Mouse (Mus musculus) lung, embryonic 16.5 days (tissue): ENCODE measurements around the gene Fahd1. TPM values are rescaled to one million over a fixed set of nuclear protein-coding genes. Genes with fewer than 3 reads are reported as not detected.

ENCODE experiments used
- ATAC-seq: fragments of 200-750 bp; cut with Nextera tagmentation; 2 replicates; pipeline ENCODE4 v1.8.0; 2017; ENCODE audit warnings: low read depth, mild to moderate bottlenecking, moderate library complexity
- H3K27ac ChIP-seq: fragments of 300-500 bp; sonication (generic); 2 replicates; pipeline ENCODE4 v1.5.1; 2014; ENCODE audit warnings: mild to moderate bottlenecking, control low read depth, low read length
- H3K27me3 ChIP-seq: fragments of 300-500 bp; sonication (generic); 2 replicates; pipeline ENCODE4 v1.6.1; 2014; ENCODE audit warnings: low read depth, low read length, mixed read lengths; ENCODE audit not compliant: control insufficient read depth, insufficient read depth
- H3K36me3 ChIP-seq: fragments of 300-500 bp; sonication (generic); 2 replicates; pipeline ENCODE4 v1.6.1; 2014; ENCODE audit warnings: low read length; ENCODE audit not compliant: control insufficient read depth, insufficient read depth
- H3K4me1 ChIP-seq: fragments of 300-500 bp; sonication (generic); replicated peaks from 2 replicates; pipeline ENCODE4 v1.6.1; 2014; ENCODE audit warnings: low read length, mixed read lengths; ENCODE audit not compliant: control insufficient read depth, insufficient read depth
- H3K4me2 ChIP-seq: fragments of 300-500 bp; sonication (generic); 2 replicates; pipeline ENCODE4 v1.6.1; 2014; ENCODE audit warnings: low read depth, low read length, control low read depth
- H3K4me3 ChIP-seq: fragments of 300-500 bp; sonication (generic); 2 replicates; pipeline ENCODE4 v1.5.1; 2014; ENCODE audit warnings: mild to moderate bottlenecking, low read length, control low read depth
- H3K9ac ChIP-seq: fragments of 300-500 bp; sonication (generic); 2 replicates; pipeline ENCODE4 v1.6.1; 2014; ENCODE audit warnings: low read length, control low read depth
- H3K9me3 ChIP-seq: fragments of 300-500 bp; sonication (generic); 2 replicates; pipeline ENCODE4 v1.6.1; 2016; ENCODE audit warnings: low read length; ENCODE audit not compliant: control insufficient read depth
- WGBS: fragments of 180-500 bp; shearing (Covaris S2); extraction: QIAGEN DNeasy Blood & Tissue Kit; methylation state at CpG from one replicate; pipeline ENCODE4 v1.1.7; 2014; 5-methylcytosine and 5-hydroxymethylcytosine counted together
- polyA plus RNA-seq: library from polyadenylated mRNA; unstranded; fragments of >200 nt; fragmentation: Nextera tagmentation; extraction: Ambion mirVana; gene quantifications from 2 replicates; pipeline ENCODE4 v1.2.1, GENCODE M21; 2015

Gene Fahd1
- polyA plus RNA-seq, 1 experiment from 2014 or later: 16.7 TPM

DNA sequence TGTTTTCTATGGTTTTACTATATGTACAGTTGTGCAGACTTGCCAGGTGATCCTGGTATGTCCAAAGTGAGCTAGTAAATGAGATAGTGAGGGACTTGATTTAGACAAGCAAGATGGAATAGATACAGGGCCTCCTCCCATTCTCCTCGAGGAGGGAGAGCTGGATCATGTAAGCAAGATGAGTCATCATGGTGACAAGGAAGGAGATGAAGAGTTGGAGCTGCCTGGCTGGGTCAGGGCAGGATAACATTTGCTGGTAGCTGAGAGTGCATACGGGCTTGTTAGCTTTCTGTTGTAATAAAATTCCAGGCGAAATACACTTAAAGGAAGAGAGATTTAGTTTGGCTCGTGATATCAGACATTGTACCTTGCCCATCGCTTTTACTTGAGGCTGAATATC, 9.8 kb downstream of the Fahd1 start:
- Histone ChIP-seq H3K36me3 (no peaks in the 10 kb centered on the region), H3K9ac (no peak overlapping the region), H3K9me3 (no peaks in the 10 kb centered on the region), H3K27me3 (no peaks in the 10 kb centered on the region), H3K4me1 (no peaks in the 10 kb centered on the region), H3K4me3 (no peak overlapping the region), H3K4me2 (no peak overlapping the region), H3K27ac (no peak overlapping the region)
- 46% methylated on average over 5 of the region's 5 CpGs for WGBS
- no peak for ATAC-seq

GRCm38 (mm10) chr17:24839842-24840241, 10.3 kb downstream of the Fahd1 start, which contains the start of gene Hagh:
Gene Hagh (plus strand): TSS chr17:24840143.
- Histone ChIP-seq H3K4me2 (no peak within 1 kb of the TSS), H3K9ac (no peak within 1 kb of the TSS), H3K36me3 (no peaks in the 10 kb centered on the region), H3K27me3 (no peaks in the 10 kb centered on the region), H3K4me3 (no peak within 1 kb of the TSS), H3K9me3 (no peaks in the 10 kb centered on the region), H3K4me1 (no peaks in the 10 kb centered on the region), H3K27ac (no peak within 1 kb of the TSS)
- no peak for ATAC-seq
- 58% methylated on average over 8 of the region's 8 CpGs for whole genome bisulfite sequencing

DNA sequence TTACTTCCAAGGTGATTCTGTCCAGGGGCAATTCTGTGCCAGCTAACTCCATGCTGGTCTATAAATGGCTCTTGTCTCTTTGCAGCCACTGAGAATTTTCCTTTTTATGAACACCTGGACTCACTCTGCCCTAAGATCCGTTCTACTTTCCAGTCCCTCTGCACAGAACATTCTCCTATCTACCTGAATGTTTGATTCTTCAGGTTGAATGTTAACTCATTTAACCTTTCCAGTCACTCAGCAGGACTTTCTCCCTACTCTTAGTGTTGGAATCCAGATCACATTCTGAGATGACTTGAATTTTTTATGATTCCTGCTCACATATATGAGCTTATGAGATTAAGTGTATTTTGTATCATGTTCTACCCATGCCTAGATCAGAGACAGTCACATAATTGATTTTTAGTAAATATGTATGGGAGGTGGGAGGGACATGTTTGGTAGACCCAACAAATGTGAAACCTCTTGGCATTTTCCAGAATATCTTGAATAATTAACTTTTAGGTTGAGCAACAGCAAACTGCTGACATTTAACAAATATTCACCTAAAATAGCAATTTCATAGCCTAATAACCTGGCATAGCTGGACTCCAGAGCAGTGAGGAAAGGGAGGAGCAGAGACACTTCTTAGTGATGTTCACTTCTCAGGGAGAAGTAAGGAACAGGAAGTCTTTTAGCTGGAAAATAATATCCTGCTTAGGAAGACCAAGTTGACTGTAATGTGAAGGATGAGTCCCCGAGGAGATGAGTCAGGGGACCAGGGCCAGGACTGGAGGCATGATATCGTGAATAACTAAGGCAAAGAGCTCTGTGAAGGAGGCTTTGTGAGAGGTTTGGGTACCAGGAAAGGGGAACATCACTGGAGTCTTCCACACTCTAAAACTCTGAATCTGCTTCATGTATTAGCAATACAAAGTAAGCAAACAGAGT, 28.5 kb downstream of the Fahd1 start:
- no peaks in the 10 kb centered on the region for H3K36me3 ChIP-seq
- 39% methylated on average over 3 of the region's 3 CpGs for WGBS
- no peak overlapping the region for H3K9ac ChIP-seq
- no peak overlapping the region for H3K4me3 ChIP-seq
- no peak overlapping the region for H3K27ac ChIP-seq
- H3K4me1 ChIP-seq: no peaks in the 10 kb centered on the region
- no peaks in the 10 kb centered on the region for H3K9me3 ChIP-seq
- no peak for ATAC-seq
- no peaks in the 10 kb centered on the region for H3K27me3 ChIP-seq
- no peak overlapping the region for H3K4me2 ChIP-seq

GRCm38 (mm10) chr17:24819469-24819868, 30.7 kb downstream of the Fahd1 start:
- H3K4me1 ChIP-seq: no peaks in the 10 kb centered on the region
- H3K27me3 ChIP-seq: no peaks in the 10 kb centered on the region
- H3K4me2 ChIP-seq: no peak overlapping the region
- H3K4me3 ChIP-seq: no peak overlapping the region
- H3K27ac ChIP-seq: no peak overlapping the region
- no peak overlapping the region for H3K9ac ChIP-seq
- H3K36me3 ChIP-seq: no peaks in the 10 kb centered on the region
- no peak for ATAC-seq
- 38% methylated on average over 2 of the region's 2 CpGs for WGBS
- no peaks in the 10 kb centered on the region for H3K9me3 ChIP-seq

DNA sequence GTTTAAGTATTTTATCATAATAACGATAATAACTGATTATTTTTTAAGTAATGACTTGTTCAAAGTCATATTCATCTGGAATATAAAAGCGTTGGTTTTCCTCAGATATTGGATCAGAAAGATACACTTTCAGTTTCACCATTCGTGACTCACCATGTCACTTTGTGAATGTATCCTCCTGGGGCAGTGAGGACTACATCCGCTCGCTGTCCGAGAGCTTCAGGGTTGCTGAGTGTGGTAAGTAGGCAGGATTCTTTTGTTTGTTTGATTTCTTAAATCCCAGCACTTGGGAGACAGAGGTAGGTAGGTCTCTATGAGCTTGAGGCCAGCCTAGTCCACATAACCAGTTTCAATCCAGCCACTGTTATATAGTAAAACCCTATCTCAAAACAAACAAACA, 32.0 kb downstream of the Fahd1 start:
- Histone ChIP-seq H3K4me3 (no peak overlapping the region), H3K27me3 (no peaks in the 10 kb centered on the region), H3K9me3 (no peaks in the 10 kb centered on the region), H3K4me1 (no peaks in the 10 kb centered on the region), H3K9ac (no peak overlapping the region), H3K27ac (no peak overlapping the region), H3K36me3 (no peaks in the 10 kb centered on the region), H3K4me2 (no peak overlapping the region)
- ATAC-seq: no peak
- WGBS: 48% methylated on average over 6 of the region's 6 CpGs

GRCm38 (mm10) chr17:24817503-24817902, 32.7 kb downstream of the Fahd1 start:
- Histone ChIP-seq H3K36me3 (no peaks in the 10 kb centered on the region), H3K9ac (no peak overlapping the region), H3K27me3 (no peaks in the 10 kb centered on the region), H3K4me2 (no peak overlapping the region), H3K4me3 (no peak overlapping the region), H3K27ac (no peak overlapping the region), H3K9me3 (no peaks in the 10 kb centered on the region), H3K4me1 (no peaks in the 10 kb centered on the region)
- ATAC-seq: no peak
- WGBS: 32% methylated on average over 1 of the region's 1 CpGs

DNA sequence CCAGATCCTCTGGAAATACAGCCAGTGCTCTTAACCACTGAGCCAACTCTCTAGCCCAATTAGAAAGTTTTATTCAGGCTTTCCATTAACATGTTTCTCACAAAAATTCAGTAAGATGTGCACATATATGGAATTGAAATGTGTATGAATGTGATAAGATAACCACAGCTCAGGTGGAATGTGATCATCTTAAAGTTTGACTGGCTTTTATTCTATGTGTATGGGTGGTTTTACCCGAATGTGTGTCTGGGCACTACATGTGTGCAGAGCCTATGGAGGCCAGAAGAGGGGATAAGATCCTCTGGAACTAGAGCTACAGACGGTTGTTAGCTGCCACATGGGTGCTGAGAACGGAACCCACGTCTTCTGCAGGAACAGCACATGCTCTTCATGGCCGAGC, 34.9 kb downstream of the Fahd1 start:
- Histone ChIP-seq H3K4me2 (no peak overlapping the region), H3K27me3 (no peaks in the 10 kb centered on the region), H3K4me3 (no peak overlapping the region), H3K27ac (no peak overlapping the region), H3K9me3 (no peaks in the 10 kb centered on the region), H3K4me1 (no peaks in the 10 kb centered on the region), H3K36me3 (no peaks in the 10 kb centered on the region), H3K9ac (no peak overlapping the region)
- ATAC-seq: no peak
- 78% methylated on average over 5 of the region's 5 CpGs for WGBS

DNA sequence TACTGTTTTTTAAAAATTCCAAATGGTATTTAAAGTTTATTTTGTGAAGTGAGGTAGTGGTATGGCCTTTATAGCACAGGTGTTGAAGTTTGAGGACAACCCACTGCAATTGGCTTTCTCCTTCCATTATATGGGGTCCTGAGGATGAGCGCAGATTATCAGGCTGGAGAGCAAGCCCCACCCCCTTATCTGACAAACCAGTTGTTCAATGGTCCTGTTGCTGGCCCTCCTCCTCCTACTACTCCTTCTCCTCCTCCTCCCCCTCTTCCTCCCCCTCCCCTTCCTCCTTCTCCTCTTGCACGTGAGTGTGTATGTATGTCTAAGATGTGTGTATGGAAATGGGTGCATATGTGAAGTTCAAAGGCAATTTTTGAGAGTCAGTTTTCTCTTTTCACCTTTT, 37.9 kb downstream of the Fahd1 start:
- WGBS: 35% methylated on average over 2 of the region's 2 CpGs

DNA sequence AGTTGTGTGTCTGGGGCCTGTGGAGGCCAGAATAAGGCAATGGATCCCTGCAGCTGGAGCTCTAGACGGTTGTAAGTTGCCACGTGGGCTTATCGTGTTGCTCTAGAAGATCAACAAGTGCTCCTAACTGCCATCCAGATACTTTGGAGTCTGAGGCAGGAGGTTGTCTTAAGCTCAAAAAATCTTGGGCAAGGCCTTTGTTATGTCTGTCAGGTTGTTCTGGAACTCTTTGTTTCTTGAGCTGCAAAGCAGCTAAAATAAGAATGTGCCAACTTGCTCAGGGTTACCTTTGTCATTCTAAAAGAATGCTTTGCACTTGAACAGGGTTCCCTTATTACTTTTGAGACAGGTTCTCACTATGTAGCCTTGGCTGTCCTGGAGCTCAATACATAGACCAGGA, 39.0 kb downstream of the Fahd1 start:
- WGBS: 69% methylated on average over 3 of the region's 3 CpGs
- Histone ChIP-seq H3K36me3 (no peaks in the 10 kb centered on the region), H3K27me3 (no peaks in the 10 kb centered on the region), H3K4me2 (no peak overlapping the region), H3K9me3 (no peaks in the 10 kb centered on the region), H3K27ac (no peak overlapping the region), H3K4me1 (no peaks in the 10 kb centered on the region), H3K4me3 (no peak overlapping the region), H3K9ac (no peak overlapping the region)
- no peak for ATAC-seq

More for the DNA sequence above, 37.9 kb downstream of the Fahd1 start:
- Histone ChIP-seq H3K27ac (no peak overlapping the region), H3K9ac (no peak overlapping the region), H3K9me3 (no peaks in the 10 kb centered on the region), H3K36me3 (no peaks in the 10 kb centered on the region), H3K4me1 (no peaks in the 10 kb centered on the region), H3K27me3 (no peaks in the 10 kb centered on the region), H3K4me3 (no peak overlapping the region), H3K4me2 (no peak overlapping the region)
- ATAC-seq: no peak
